Mouse (Mus musculus) kidney, adult 2 months (tissue): ENCODE results near the gene Cdkl5.

ENCODE experiments used
- CTCF ChIP-seq: fragments of 200-500 bp; conservative IDR thresholded peaks from 2 replicates; pipeline ENCODE4 v1.5.1; 2011; ENCODE audit warnings: low read depth, mild to moderate bottlenecking, control low read depth, low read length, moderate library complexity, mixed read lengths; ENCODE audit not compliant: insufficient read depth, insufficient read length
- POLR2A ChIP-seq: fragments of 200-500 bp; IDR thresholded peaks from one replicate; pipeline ENCODE4 v1.6.1; 2011; ENCODE audit warnings: low read depth, low read length, control low read depth

DNA sequence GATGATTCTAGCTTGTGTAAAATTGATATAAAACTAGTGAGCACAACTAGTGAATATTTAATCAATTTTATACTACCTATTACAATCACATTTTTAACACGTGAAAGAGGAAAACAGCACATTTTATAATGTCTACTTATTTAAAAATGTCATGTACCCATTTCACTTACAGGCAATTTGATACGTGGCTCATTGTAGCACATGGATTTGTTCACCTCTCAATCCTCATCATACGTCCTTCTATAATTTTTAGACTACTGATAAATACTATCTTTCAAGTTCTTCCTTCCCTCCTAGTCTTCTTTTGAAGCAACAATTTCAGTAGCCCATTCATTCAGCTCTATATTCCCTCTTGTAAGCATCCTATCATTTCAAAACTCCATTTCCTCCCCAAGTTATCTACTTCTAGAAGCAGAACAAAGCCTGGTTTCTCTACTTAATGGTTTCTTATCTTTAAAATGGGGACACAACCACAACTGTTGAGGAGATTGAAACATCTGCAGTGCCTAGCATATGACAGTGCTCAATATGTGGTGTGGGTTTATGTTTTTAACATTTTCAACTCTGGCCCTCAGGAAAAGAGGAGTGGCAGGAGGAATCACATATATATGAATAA is 75.4 kb downstream of the Cdkl5 start:
- TF ChIP-seq CTCF (no peak), POLR2A (no peak)
